Mouse (Mus musculus) myocyte (in vitro differentiated cells): ENCODE data around the gene Galt.

Source experiments
- POLR2A ChIP-seq: IDR thresholded peaks from one replicate; pipeline ENCODE4 v1.6.1; 2011; ENCODE audit warnings: low read depth, mild to moderate bottlenecking, control low read depth, moderate library complexity; ENCODE audit not compliant: insufficient read length
- POLR2AphosphoS2 ChIP-seq: IDR thresholded peaks from one replicate; pipeline ENCODE4 v1.6.1; 2011; ENCODE audit warnings: low read depth, control low read depth; ENCODE audit not compliant: insufficient read length
- REST ChIP-seq: IDR thresholded peaks from one replicate; pipeline ENCODE4 v1.6.1; 2011; ENCODE audit warnings: mild to moderate bottlenecking, control low read depth, moderate library complexity; ENCODE audit not compliant: insufficient read depth, insufficient read length
- SRF ChIP-seq: IDR thresholded peaks from one replicate; pipeline ENCODE4 v1.6.1; 2011; ENCODE audit warnings: low read depth; ENCODE audit not compliant: control insufficient read depth, insufficient read length
- TCF12 ChIP-seq: IDR thresholded peaks from one replicate; pipeline ENCODE4 v1.6.1; 2011; ENCODE audit warnings: mild to moderate bottlenecking, control low read depth; ENCODE audit not compliant: poor library complexity, insufficient read depth, severe bottlenecking
- USF1 ChIP-seq: IDR thresholded peaks from one replicate; pipeline ENCODE4 v1.6.1; 2011; ENCODE audit warnings: low read depth, mild to moderate bottlenecking, control low read depth, moderate library complexity

GRCm38 (mm10) chr4:41715082-41715481 lies 39.9 kb upstream of the Galt start:
- TF ChIP-seq POLR2AphosphoS2, result no peak
- no peak for TF ChIP-seq POLR2A
- no peak for TF ChIP-seq SRF
- no peak for TF ChIP-seq REST
- no peak for TF ChIP-seq USF1
- no peak for TF ChIP-seq TCF12
